Mouse (Mus musculus) limb, embryonic 14.5 days (tissue): ENCODE measurements around the gene Eif4enif1. TPM values are rescaled to one million over a fixed set of nuclear protein-coding genes. Genes with fewer than 3 reads are reported as not detected.
"Not testable (repeated sequence)": the region's sequence is repeated elsewhere in the genome, so short reads cannot be mapped to it uniquely, and the experiment has no call there.

Experiments used
- ATAC-seq: fragments of 200-750 bp; cut with Nextera tagmentation; 2 replicates; pipeline ENCODE4 v1.8.0; 2017; ENCODE audit warnings: low read depth, moderate number of reproducible peaks, moderate TSS enrichment; ENCODE audit not compliant: low FRiP score
- DNase-seq: peaks from one replicate; pipeline ENCODE4 v3.0.0-alpha.2; 2015; ENCODE audit warnings: low spot score
- H3K27ac ChIP-seq: fragments of 300-500 bp; sonication (generic); replicated peaks from 2 replicates; pipeline ENCODE4 v1.5.1; 2014; ENCODE audit warnings: low read depth, mild to moderate bottlenecking, low read length, moderate library complexity, mixed read lengths
- H3K27me3 ChIP-seq: fragments of 300-500 bp; sonication (generic); 2 replicates; pipeline ENCODE4 v1.6.1; 2014; ENCODE audit warnings: low read length, mixed read lengths; ENCODE audit not compliant: control insufficient read depth, insufficient read depth
- H3K36me3 ChIP-seq: fragments of 300-500 bp; sonication (generic); 2 replicates; pipeline ENCODE4 v1.6.1; 2014; ENCODE audit warnings: mild to moderate bottlenecking, low read length, moderate library complexity, mixed read lengths; ENCODE audit not compliant: control insufficient read depth, insufficient read depth
- H3K4me1 ChIP-seq: fragments of 300-500 bp; sonication (generic); 2 replicates; pipeline ENCODE4 v1.6.1; 2014; ENCODE audit warnings: antibody characterized with exemption, low read length, mixed read lengths; ENCODE audit not compliant: control insufficient read depth, insufficient read depth
- H3K4me2 ChIP-seq: fragments of 300-500 bp; sonication (generic); replicated peaks from 2 replicates; pipeline ENCODE4 v1.6.1; 2014; ENCODE audit warnings: low read depth, mild to moderate bottlenecking, low read length, moderate library complexity; ENCODE audit not compliant: severe bottlenecking
- H3K4me3 ChIP-seq: fragments of 300-500 bp; sonication (generic); replicated peaks from 2 replicates; pipeline ENCODE4 v1.5.1; 2014; ENCODE audit warnings: low read length
- H3K9ac ChIP-seq: fragments of 300-500 bp; sonication (generic); 2 replicates; pipeline ENCODE4 v1.6.1; 2014; ENCODE audit warnings: mild to moderate bottlenecking, low read depth, low read length, moderate library complexity; ENCODE audit not compliant: severe bottlenecking
- H3K9me3 ChIP-seq: fragments of 300-500 bp; sonication (generic); 2 replicates; pipeline ENCODE4 v1.6.1; 2016; ENCODE audit warnings: low read length; ENCODE audit not compliant: control insufficient read depth
- POLR2A ChIP-seq: fragments of 200-500 bp; IDR thresholded peaks from 2 replicates; pipeline ENCODE4 v1.8.0; 2012; ENCODE audit warnings: inconsistent platforms, mild to moderate bottlenecking, moderate library complexity, borderline replicate concordance; ENCODE audit not compliant: insufficient read depth, insufficient read length; ENCODE audit errors: extremely low read depth
- WGBS: fragments of 180-500 bp; shearing (Covaris S2); extraction: QIAGEN DNeasy Blood & Tissue Kit; methylation state at CpG from one replicate; pipeline ENCODE4 v1.1.7; 2014; 5-methylcytosine and 5-hydroxymethylcytosine counted together
- polyA plus RNA-seq, 2 experiments: library from polyadenylated mRNA; depleted of rRNA in 1 of 2; stranded (reverse) in 1 of 2; unstranded in 1 of 2; fragments of >200 nt; fragmentation: Nextera tagmentation in 1 of 2; extraction: Ambion mirVana in 1 of 2; gene quantifications; 2 replicates each; pipeline versions ENCODE4 v1.2.1 to v1.2.3; 2012 to 2014

The Eif4enif1 gene
- polyA plus RNA-seq (2012; rRNA removed), result 87.8 and 103 TPM in 2 replicates
- polyA plus RNA-seq (2014; fragmentation: Nextera tagmentation; extraction: Ambion mirVana), result 55.9 and 68.7 TPM in 2 replicates

GRCm38 (mm10) chr11:3202231-3202701, at the start of gene Eif4enif1:
Eif4enif1 (plus strand) TSS chr11:3202392.
- no peak for TF ChIP-seq POLR2A
- Histone ChIP-seq H3K27ac (peak within 1 kb of the TSS; percentile 11), H3K27me3 (no peaks in the 10 kb centered on the region), H3K4me2 (peak within 1 kb of the TSS; percentile 27), H3K9ac (peak within 1 kb of the TSS; percentile 49), H3K4me3 (peak within 1 kb of the TSS; percentile 38), H3K36me3 (peaks cover 27% of the 10 kb centered on the region), H3K4me1 (no peaks in the 10 kb centered on the region), H3K9me3 (no peaks in the 10 kb centered on the region)
- DNase-seq (peak; percentile 83), ATAC-seq (peak; percentile 85)
- WGBS, result under 1% methylated on average over 31 of the region's 57 CpGs

DNA sequence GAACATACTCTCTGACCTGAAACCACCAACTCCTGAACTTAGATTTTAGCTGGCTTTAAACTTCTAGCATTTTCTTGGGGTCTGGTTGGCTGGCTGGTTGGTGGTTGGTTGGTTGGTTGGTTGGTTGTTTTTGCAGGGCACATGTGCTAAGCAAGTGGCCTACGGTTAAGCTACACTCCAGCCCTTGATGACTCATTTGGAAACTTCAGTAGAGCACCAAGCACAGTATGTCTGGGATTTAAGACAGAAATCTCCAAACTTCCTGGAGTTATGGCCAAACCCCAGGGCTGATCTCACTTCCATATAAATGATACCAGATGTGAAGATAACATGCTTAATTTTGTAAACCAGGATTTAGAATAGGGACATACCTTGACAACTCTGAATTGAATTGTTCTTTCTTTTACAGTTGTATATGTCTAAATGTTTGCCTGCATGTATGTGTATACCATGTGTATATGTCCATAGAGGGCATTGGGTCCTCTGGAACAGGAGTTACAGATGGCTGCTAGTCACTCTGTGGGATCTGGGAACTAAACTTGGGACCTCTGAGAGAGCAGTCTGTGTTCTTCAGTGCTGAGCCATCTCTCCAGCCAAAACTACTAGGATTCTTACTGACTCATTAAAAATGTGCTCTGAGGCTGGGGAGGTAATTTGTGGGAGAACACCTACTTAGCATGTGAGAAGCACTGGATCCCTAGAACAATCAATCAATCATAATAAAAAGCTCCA, 48.4 kb upstream of the Eif4enif1 start:
- H3K4me3 ChIP-seq, H3K4me1 ChIP-seq, H3K9ac ChIP-seq, H3K27ac ChIP-seq, H3K4me2 ChIP-seq, H3K36me3 ChIP-seq, H3K27me3 ChIP-seq: not testable (repeated sequence)
- peaks cover 12% of the 10 kb centered on the region for H3K9me3 ChIP-seq
- DNase-seq (peak; percentile 25), ATAC-seq (peak; percentile 56)
- 63% methylated on average over 1 of the region's 1 CpGs for WGBS

DNA sequence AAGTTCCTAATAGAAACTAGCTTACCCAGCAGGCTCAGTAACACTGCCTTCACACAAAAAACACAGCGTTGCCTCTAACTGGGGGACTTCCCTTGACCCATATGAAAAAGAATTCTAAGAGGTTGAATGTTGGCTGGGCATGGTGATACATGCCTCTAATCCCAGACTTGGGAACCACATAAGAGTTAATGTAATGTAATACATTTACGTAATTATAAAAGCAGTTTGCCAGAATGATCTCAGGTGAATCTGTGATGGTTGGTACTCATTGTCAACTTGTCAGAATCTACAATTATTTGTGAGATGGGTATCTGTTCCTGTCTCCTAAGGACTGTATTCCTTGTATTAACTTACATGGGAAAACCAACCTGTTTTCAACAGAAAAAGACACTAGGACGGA, 45.2 kb upstream of the Eif4enif1 start:
- DNase-seq, ATAC-seq, H3K4me2 ChIP-seq, H3K9me3 ChIP-seq, H3K36me3 ChIP-seq, H3K4me1 ChIP-seq, H3K4me3 ChIP-seq, H3K27me3 ChIP-seq, H3K27ac ChIP-seq, H3K9ac ChIP-seq: not testable (repeated sequence)
- 88% methylated on average over 1 of the region's 3 CpGs for WGBS

DNA sequence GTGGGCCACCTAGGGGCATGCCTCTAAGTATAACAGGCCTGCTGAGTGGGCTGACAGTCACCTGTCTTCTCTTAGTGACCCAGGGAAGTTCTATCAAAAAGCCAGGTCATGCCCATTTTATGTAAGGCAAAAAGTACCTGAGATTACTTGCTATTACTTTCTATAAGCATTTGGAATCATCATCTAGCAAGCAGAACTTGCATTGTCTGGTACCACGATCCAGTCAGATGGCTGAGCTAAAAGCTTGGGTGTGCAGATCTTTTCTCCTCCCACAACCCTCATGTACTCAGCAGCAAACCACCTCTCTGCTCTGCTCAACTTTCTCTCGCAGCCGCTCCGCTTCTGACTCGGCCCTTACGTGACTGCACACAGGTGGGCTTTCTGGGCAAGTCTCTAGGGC, 44.2 kb upstream of the Eif4enif1 start:
- not testable (repeated sequence) for H3K4me1 ChIP-seq, H3K9me3 ChIP-seq, ATAC-seq, H3K9ac ChIP-seq, H3K4me3 ChIP-seq, H3K4me2 ChIP-seq, DNase-seq, H3K36me3 ChIP-seq, H3K27ac ChIP-seq, H3K27me3 ChIP-seq
- 92% methylated on average over 6 of the region's 6 CpGs for WGBS

DNA sequence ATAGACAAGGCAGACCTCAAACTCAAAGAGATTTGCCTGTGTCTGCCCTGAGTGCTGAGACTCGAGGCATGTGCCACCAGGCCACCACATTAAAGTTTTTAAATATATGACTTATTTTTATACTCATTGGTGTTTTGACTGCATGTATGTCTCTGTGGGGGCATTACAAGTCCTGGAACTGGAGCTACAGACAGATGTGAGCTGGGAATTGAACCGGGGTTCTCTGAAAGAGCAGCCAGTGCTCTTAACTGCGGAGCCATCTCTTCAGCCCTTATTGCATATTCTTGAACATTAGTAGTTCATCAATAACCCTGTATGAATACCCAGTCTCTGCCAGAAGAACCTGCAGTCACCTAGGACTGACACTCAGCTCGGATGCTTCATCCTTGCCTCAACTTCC, 43.4 kb upstream of the Eif4enif1 start:
- WGBS, result 95% methylated on average over 4 of the region's 4 CpGs
- H3K36me3 ChIP-seq, H3K4me1 ChIP-seq, H3K27ac ChIP-seq, DNase-seq, H3K9me3 ChIP-seq, H3K27me3 ChIP-seq, H3K4me3 ChIP-seq, H3K9ac ChIP-seq, H3K4me2 ChIP-seq, ATAC-seq: not testable (repeated sequence)

GRCm38 (mm10) chr11:3161370-3161769, 40.8 kb upstream of the Eif4enif1 start:
- not testable (repeated sequence) for H3K36me3 ChIP-seq, H3K4me1 ChIP-seq, ATAC-seq, H3K4me3 ChIP-seq, H3K9ac ChIP-seq, H3K27ac ChIP-seq, H3K4me2 ChIP-seq, H3K9me3 ChIP-seq, H3K27me3 ChIP-seq
- 71% methylated on average over 1 of the region's 2 CpGs for WGBS
- peak; percentile 3 for DNase-seq

- not testable (repeated sequence) for H3K4me1 ChIP-seq, H3K27ac ChIP-seq, H3K4me3 ChIP-seq, H3K36me3 ChIP-seq, H3K9ac ChIP-seq, H3K4me2 ChIP-seq, H3K27me3 ChIP-seq, H3K9me3 ChIP-seq
- WGBS, result 62% methylated on average over 5 of the region's 5 CpGs
- ATAC-seq, result peak; percentile 17; the same call in 1 of the 2 replicates
- peak; percentile 12 for DNase-seq
Measured at GRCm38 (mm10) chr11:3162236-3162897, 39.8 kb upstream of the Eif4enif1 start.

- not testable (repeated sequence) for H3K4me3 ChIP-seq, ATAC-seq, H3K4me1 ChIP-seq, H3K9ac ChIP-seq, H3K36me3 ChIP-seq, H3K9me3 ChIP-seq, H3K27ac ChIP-seq, H3K27me3 ChIP-seq, H3K4me2 ChIP-seq
- WGBS, result 87% methylated on average over 2 of the region's 2 CpGs
- DNase-seq, result peak; percentile 7
Measured at GRCm38 (mm10) chr11:3163122-3163521, 39.1 kb upstream of the Eif4enif1 start.
